Mouse (Mus musculus): ENCODE data around the gene Preb.

GRCm38 (mm10) chr5:30954556-30954955, 5.6 kb downstream of the Preb start:
- TF ChIP-seq POLR2AphosphoS5 (IDR thresholded peaks at IDR 0.05; ENCODE audit: insufficient replicate concordance, low read depth, low read length) (no peak), CTCF (IDR thresholded peaks at IDR 0.05; ENCODE audit: low read depth, low read length) (no peak), GATA1 (IDR thresholded peaks at IDR 0.05; ENCODE audit: borderline replicate concordance, low read length) (no peak)

Measured in G1E (cell line).